Mouse (Mus musculus) splenic B cell, adult 2 months (primary cell): ENCODE measurements at regions not wholly inside any gene's neighbourhood (a gene's known extent, or its start where the extent isn't known, plus 50 kb on each side); places are given as distances from the start of the nearest gene placed in this dataset.
A peak's percentile ranks its signal among the peaks of the same experiment; 100 is the strongest.

Experiments
- DNase-seq: peaks from one replicate; pipeline ENCODE4 v3.0.0-alpha.2; 2011; ENCODE audit warnings: low read depth, low spot score
- H3K27me3 ChIP-seq: 2 replicates; pipeline ENCODE4 v1.6.1; 2012; ENCODE audit warnings: mild to moderate bottlenecking, low read length, moderate library complexity, mixed read lengths; ENCODE audit not compliant: control insufficient read depth, poor library complexity, insufficient read depth, severe bottlenecking
- H3K36me3 ChIP-seq: 2 replicates; pipeline ENCODE4 v1.6.1; 2012; ENCODE audit warnings: mild to moderate bottlenecking, low read length, moderate library complexity, mixed read lengths; ENCODE audit not compliant: control insufficient read depth, poor library complexity, insufficient read depth, severe bottlenecking

- Histone ChIP-seq H3K36me3 (no peaks in the 10 kb centered on the region), H3K27me3 (no peaks in the 10 kb centered on the region)
- DNase-seq, result no peak
These were observed 62.0 kb downstream of the Tpra1 start for GRCm38 (mm10) chr6:88964071-88964470.

GRCm38 (mm10) chr6:88964911-88965310, 62.9 kb downstream of the Tpra1 start:
- H3K36me3 ChIP-seq, result no peaks in the 10 kb centered on the region
- no peak for DNase-seq
- H3K27me3 ChIP-seq, result no peaks in the 10 kb centered on the region

GRCm38 (mm10) chr6:88965361-88966226, 63.5 kb downstream of the Tpra1 start:
- Histone ChIP-seq H3K36me3 (no peaks in the 10 kb centered on the region), H3K27me3 (no peaks in the 10 kb centered on the region)
- DNase-seq, result no peak

- DNase-seq, result no peak
- H3K36me3 ChIP-seq, result no peaks in the 10 kb centered on the region
- H3K27me3 ChIP-seq, result no peaks in the 10 kb centered on the region
These were observed 64.5 kb downstream of the Tpra1 start for GRCm38 (mm10) chr6:88966501-88966900.

GRCm38 (mm10) chr6:88968842-88969241, 66.8 kb downstream of the Tpra1 start:
- Histone ChIP-seq H3K27me3 (no peaks in the 10 kb centered on the region), H3K36me3 (no peaks in the 10 kb centered on the region)
- no peak for DNase-seq

- H3K27me3 ChIP-seq, result no peaks in the 10 kb centered on the region
- H3K36me3 ChIP-seq, result no peaks in the 10 kb centered on the region
- no peak for DNase-seq
These were observed 69.7 kb downstream of the Tpra1 start for GRCm38 (mm10) chr6:88971729-88972128.

- no peaks in the 10 kb centered on the region for H3K27me3 ChIP-seq
- H3K36me3 ChIP-seq, result no peaks in the 10 kb centered on the region
- no peak for DNase-seq
These were observed 72.4 kb downstream of the Tpra1 start for GRCm38 (mm10) chr6:88974457-88974856.

- Histone ChIP-seq H3K27me3 (no peaks in the 10 kb centered on the region), H3K36me3 (no peaks in the 10 kb centered on the region)
- no peak for DNase-seq
These were observed 74.5 kb downstream of the Tpra1 start for GRCm38 (mm10) chr6:88976581-88976980.

- Histone ChIP-seq H3K27me3 (no peaks in the 10 kb centered on the region), H3K36me3 (no peaks in the 10 kb centered on the region)
- DNase-seq, result no peak
These were observed 74.9 kb downstream of the Tpra1 start for GRCm38 (mm10) chr6:88976994-88977393.

- H3K36me3 ChIP-seq, result no peaks in the 10 kb centered on the region
- no peaks in the 10 kb centered on the region for H3K27me3 ChIP-seq
- no peak for DNase-seq
These were observed 76.9 kb downstream of the Tpra1 start for GRCm38 (mm10) chr6:88978970-88979369.

- H3K27me3 ChIP-seq, result no peaks in the 10 kb centered on the region
- H3K36me3 ChIP-seq, result no peaks in the 10 kb centered on the region
- DNase-seq, result peak; percentile 51
These were observed 78.1 kb downstream of the Tpra1 start for GRCm38 (mm10) chr6:88980112-88980511.

- no peak for DNase-seq
- H3K36me3 ChIP-seq, result no peaks in the 10 kb centered on the region
- H3K27me3 ChIP-seq, result no peaks in the 10 kb centered on the region
These were observed 79.5 kb downstream of the Tpra1 start for GRCm38 (mm10) chr6:88981544-88981943.

- Histone ChIP-seq H3K27me3 (no peaks in the 10 kb centered on the region), H3K36me3 (no peaks in the 10 kb centered on the region)
- DNase-seq, result no peak
These were observed 82.1 kb downstream of the Tpra1 start for GRCm38 (mm10) chr6:88984170-88984569.

- Histone ChIP-seq H3K27me3 (no peaks in the 10 kb centered on the region), H3K36me3 (no peaks in the 10 kb centered on the region)
- no peak for DNase-seq
These were observed 82.8 kb downstream of the Tpra1 start for GRCm38 (mm10) chr6:88984863-88985262.

- DNase-seq, result no peak
- H3K27me3 ChIP-seq, result no peaks in the 10 kb centered on the region
- no peaks in the 10 kb centered on the region for H3K36me3 ChIP-seq
These were observed 86.5 kb downstream of the Tpra1 start for GRCm38 (mm10) chr6:88988551-88988950.
